Mouse (Mus musculus) midbrain, embryonic 13.5 days (tissue): ENCODE measurements around the gene Bspry. TPM values are rescaled to one million over a fixed set of nuclear protein-coding genes. Genes with fewer than 3 reads are reported as not detected.

Source experiments
- ATAC-seq: fragments of 200-750 bp; cut with Nextera tagmentation; 2 replicates; pipeline ENCODE4 v1.8.0; 2017; ENCODE audit warnings: mild to moderate bottlenecking, moderate TSS enrichment, moderate library complexity
- H3K27ac ChIP-seq: fragments of 300-500 bp; sonication (generic); 2 replicates; pipeline ENCODE4 v1.5.1; 2015; ENCODE audit warnings: inconsistent platforms, mild to moderate bottlenecking, moderate library complexity
- H3K27me3 ChIP-seq: fragments of 300-500 bp; sonication (generic); 2 replicates; pipeline ENCODE4 v1.6.1; 2015; ENCODE audit warnings: mild to moderate bottlenecking, inconsistent platforms
- H3K36me3 ChIP-seq: fragments of 300-500 bp; sonication (generic); 2 replicates; pipeline ENCODE4 v1.6.1; 2015; ENCODE audit warnings: mild to moderate bottlenecking, inconsistent platforms
- H3K4me1 ChIP-seq: fragments of 300-500 bp; sonication (generic); replicated peaks from 2 replicates; pipeline ENCODE4 v1.6.1; 2015; ENCODE audit warnings: inconsistent platforms
- H3K4me2 ChIP-seq: fragments of 300-500 bp; sonication (generic); replicated peaks from 2 replicates; pipeline ENCODE4 v1.6.1; 2015; ENCODE audit warnings: moderate library complexity, mild to moderate bottlenecking, inconsistent platforms
- H3K4me3 ChIP-seq: fragments of 300-500 bp; sonication (generic); replicated peaks from 2 replicates; pipeline ENCODE4 v1.5.1; 2015; ENCODE audit warnings: mild to moderate bottlenecking, inconsistent platforms
- H3K9ac ChIP-seq: fragments of 300-500 bp; sonication (generic); replicated peaks from 2 replicates; pipeline ENCODE4 v1.6.1; 2015; ENCODE audit warnings: mild to moderate bottlenecking, inconsistent platforms
- H3K9me3 ChIP-seq: fragments of 300-500 bp; sonication (generic); 2 replicates; pipeline ENCODE4 v1.6.1; 2016; ENCODE audit warnings: mild to moderate bottlenecking, inconsistent platforms
- polyA plus RNA-seq: library from polyadenylated mRNA; unstranded; fragments of >200 nt; fragmentation: Nextera tagmentation; extraction: Ambion mirVana; gene quantifications from 2 replicates; pipeline ENCODE4 v1.2.1, GENCODE M21; 2015

Gene Bspry
- polyA plus RNA-seq, 1 experiment from 2014 or later, result 0.86 TPM

GRCm38 (mm10) chr4:62544801-62545200, 64.9 kb downstream of the Bspry start:
- Histone ChIP-seq H3K4me2 (no peak overlapping the region), H3K9ac (no peak overlapping the region), H3K4me1 (no peaks in the 10 kb centered on the region), H3K27ac (no peak overlapping the region), H3K27me3 (no peaks in the 10 kb centered on the region), H3K36me3 (no peaks in the 10 kb centered on the region), H3K9me3 (no peaks in the 10 kb centered on the region), H3K4me3 (no peak overlapping the region)
- ATAC-seq, result no peak

Other genes with a start within 250 kb of the Bspry start
- gene Zfp37, start 249.0 kb upstream of the Bspry start, polyA plus RNA-seq, result 28.1 and 34.6 TPM in 2 replicates
- 11.4 and 12.5 TPM in 2 replicates for gene Slc31a2, start 217.5 kb upstream of the Bspry start, polyA plus RNA-seq
- gene Fkbp15, start 119.5 kb upstream of the Bspry start, polyA plus RNA-seq, result 23.6 and 24.0 TPM in 2 replicates
- gene Slc31a1, start 119.3 kb upstream of the Bspry start, polyA plus RNA-seq, result 37.9 and 38.2 TPM in 2 replicates
- gene Cdc26, start 71.4 kb upstream of the Bspry start, polyA plus RNA-seq, result 116 and 120 TPM in 2 replicates
- gene Prpf4, start 71.3 kb upstream of the Bspry start, polyA plus RNA-seq, result 18.4 and 19.1 TPM in 2 replicates
- gene Rnf183, start 44.8 kb upstream of the Bspry start, polyA plus RNA-seq, result 0.11 and 0.23 TPM in 2 replicates
- 9.6 and 10.8 TPM in 2 replicates for gene Wdr31, start 9.2 kb upstream of the Bspry start, polyA plus RNA-seq
- gene Hdhd3, start 23.4 kb downstream of the Bspry start, polyA plus RNA-seq, result 13.2 and 14.3 TPM in 2 replicates
- 59.8 and 65.4 TPM in 2 replicates for gene Alad, start 39.9 kb downstream of the Bspry start, polyA plus RNA-seq
- gene Pole3, start 45.0 kb downstream of the Bspry start, polyA plus RNA-seq, result 81.3 and 87.2 TPM in 2 replicates
- 1.1 and 1.5 TPM in 2 replicates for gene 4933430I17Rik, start 45.3 kb downstream of the Bspry start, polyA plus RNA-seq
- gene Rgs3, start 79.8 kb downstream of the Bspry start, polyA plus RNA-seq, result 65.9 and 70.0 TPM in 2 replicates